ENCODE assay signal across 27 mouse cellular contexts in the genomic region with DNA sequence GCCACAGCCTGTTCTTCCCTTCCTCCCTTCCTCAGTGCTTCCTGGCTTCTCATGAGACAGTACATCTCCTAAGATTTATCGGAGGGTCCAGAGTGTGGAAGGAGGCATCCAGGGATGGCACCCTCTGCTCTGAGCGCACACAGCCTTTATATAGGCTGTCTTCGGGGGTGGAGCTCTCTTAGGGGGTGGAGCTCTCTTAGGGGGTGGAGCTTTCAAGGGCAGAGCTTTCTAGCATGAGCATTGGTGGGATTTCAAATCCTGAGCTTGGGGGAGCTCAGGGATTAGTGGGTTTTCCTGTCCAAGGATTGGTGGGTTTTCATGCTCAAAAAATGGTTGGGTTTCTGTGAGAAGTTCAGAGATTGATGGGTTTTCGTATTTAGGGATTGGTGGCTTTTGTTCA.
"Had no signal": no experiment of that assay in that cellular context is flagged by ENCODE, and none has a peak within 500 bp of the region (broad histone marks: within the 10 kb centered on the region; RNA-seq: fewer than 3 reads in every experiment).

No protein-coding gene starts in this region.

- H3K4me1 ChIP-seq: intestine, embryonic 15.5 days; limb, embryonic 10.5 days; limb, embryonic 12.5 days; liver, embryonic 13.5 days; liver, embryonic 15.5 days had no signal

- H3K9me3 ChIP-seq: intestine, embryonic 15.5 days; liver, embryonic 13.5 days; liver, embryonic 15.5 days had no signal

- H3K9ac ChIP-seq: hindbrain, embryonic 12.5 days; hindbrain, embryonic 14.5 days; intestine, embryonic 15.5 days; limb, embryonic 12.5 days; liver, embryonic 13.5 days; liver, embryonic 15.5 days had no signal

- H3K4me3 ChIP-seq: gastrocnemius, adult 2 months; heart, adult 2 months; hindbrain, embryonic 10.5 days; hindbrain, embryonic 12.5 days; intestine, embryonic 15.5 days; layer of hippocampus, adult 2 months; left cerebral cortex, adult 2 months; limb, embryonic 10.5 days; limb, embryonic 12.5 days; liver, embryonic 13.5 days; liver, embryonic 15.5 days had no signal

- H3K27me3 ChIP-seq: hindbrain, embryonic 12.5 days; intestine, embryonic 15.5 days; limb, embryonic 12.5 days; liver, embryonic 13.5 days; liver, embryonic 15.5 days had no signal

- DNase-seq: gastrocnemius, adult 2 months; gastrocnemius, postnatal 14 days; gastrocnemius, postnatal 36 days; heart, adult 2 months; heart, postnatal 10 days; heart, postnatal 4 days; kidney, adult 18-20 months; kidney, adult 8-10 months; kidney, postnatal 10 days; kidney, postnatal 25 days; kidney, postnatal 4 days; liver; liver, embryonic 13.5 days had no signal

- ATAC-seq: hindbrain, embryonic 16.5 days; inflammation-experienced regulatory T-cells, adult 6 months; intestine, embryonic 15.5 days; intestine, postnatal 0 days had no signal

- H3K36me3 ChIP-seq: intestine, embryonic 15.5 days; limb, embryonic 12.5 days; liver, embryonic 15.5 days had no signal

- H3K4me2 ChIP-seq: heart, embryonic 11.5 days; hindbrain, embryonic 12.5 days; hindbrain, embryonic 14.5 days; intestine, embryonic 15.5 days; limb, embryonic 12.5 days; liver, embryonic 11.5 days; liver, embryonic 13.5 days; liver, embryonic 15.5 days had no signal

- H3K27ac ChIP-seq: gastrocnemius, adult 2 months; heart, adult 2 months; hindbrain, embryonic 10.5 days; hindbrain, embryonic 12.5 days; hindbrain, embryonic 14.5 days; intestine, embryonic 15.5 days; layer of hippocampus, adult 2 months; left cerebral cortex, adult 2 months; limb, embryonic 10.5 days; limb, embryonic 12.5 days; liver, embryonic 13.5 days; liver, embryonic 15.5 days had no signal
